Mouse (Mus musculus) hindbrain, embryonic 13.5 days (tissue): ENCODE data around the gene Ccp110. TPM values are rescaled to one million over a fixed set of nuclear protein-coding genes. Genes with fewer than 3 reads are reported as not detected.

Experiments
- ATAC-seq: fragments of 200-750 bp; cut with Nextera tagmentation; 2 replicates; pipeline ENCODE4 v1.8.0; 2017; ENCODE audit warnings: moderate TSS enrichment; ENCODE audit not compliant: low FRiP score
- H3K27ac ChIP-seq: fragments of 300-500 bp; sonication (generic); 2 replicates; pipeline ENCODE4 v1.5.1; 2015; ENCODE audit warnings: inconsistent platforms, mild to moderate bottlenecking, moderate library complexity
- H3K27me3 ChIP-seq: fragments of 300-500 bp; sonication (generic); 2 replicates; pipeline ENCODE4 v1.6.1; 2015; ENCODE audit warnings: mild to moderate bottlenecking, inconsistent platforms
- H3K36me3 ChIP-seq: fragments of 300-500 bp; sonication (generic); 2 replicates; pipeline ENCODE4 v1.6.1; 2015; ENCODE audit warnings: mild to moderate bottlenecking, inconsistent platforms
- H3K4me1 ChIP-seq: fragments of 300-500 bp; sonication (generic); replicated peaks from 2 replicates; pipeline ENCODE4 v1.6.1; 2015; ENCODE audit warnings: inconsistent platforms
- H3K4me2 ChIP-seq: fragments of 300-500 bp; sonication (generic); 2 replicates; pipeline ENCODE4 v1.6.1; 2015; ENCODE audit warnings: inconsistent platforms, mild to moderate bottlenecking, moderate library complexity
- H3K4me3 ChIP-seq: fragments of 300-500 bp; sonication (generic); 2 replicates; pipeline ENCODE4 v1.5.1; 2015; ENCODE audit warnings: mild to moderate bottlenecking, inconsistent platforms
- H3K9ac ChIP-seq: fragments of 300-500 bp; sonication (generic); 2 replicates; pipeline ENCODE4 v1.6.1; 2015; ENCODE audit warnings: mild to moderate bottlenecking, inconsistent platforms
- H3K9me3 ChIP-seq: fragments of 300-500 bp; sonication (generic); 2 replicates; pipeline ENCODE4 v1.6.1; 2016; ENCODE audit warnings: inconsistent platforms
- WGBS: fragments of 180-500 bp; shearing (Covaris S2); methylation state at CpG from one replicate; pipeline ENCODE4 v1.1.7; 2015; 5-methylcytosine and 5-hydroxymethylcytosine counted together
- polyA plus RNA-seq: library from polyadenylated mRNA; unstranded; fragments of >200 nt; fragmentation: Nextera tagmentation; extraction: Ambion mirVana; gene quantifications from 2 replicates; pipeline ENCODE4 v1.2.1, GENCODE M21; 2015

The Ccp110 gene
- polyA plus RNA-seq, 1 experiment from 2014 or later, result 28.1 TPM

GRCm38 (mm10) chr7:118759372-118759771, 47.0 kb downstream of the Ccp110 start:
- H3K27ac ChIP-seq, result no peak overlapping the region
- WGBS, result 64% methylated on average over 5 of the region's 5 CpGs
- H3K36me3 ChIP-seq, result peaks cover 86% of the 10 kb centered on the region

GRCm38 (mm10) chr7:118763939-118764338, 51.6 kb downstream of the Ccp110 start:
- H3K27ac ChIP-seq, result no peak overlapping the region
- H3K9ac ChIP-seq, result no peak overlapping the region
- no peaks in the 10 kb centered on the region for H3K27me3 ChIP-seq
- H3K4me1 ChIP-seq, result peaks cover 4% of the 10 kb centered on the region
- no peak overlapping the region for H3K4me2 ChIP-seq
- no peaks in the 10 kb centered on the region for H3K9me3 ChIP-seq
- peaks cover 70% of the 10 kb centered on the region for H3K36me3 ChIP-seq
- ATAC-seq, result no peak
- no peak overlapping the region for H3K4me3 ChIP-seq
- 88% methylated on average over 11 of the region's 11 CpGs for WGBS

More at GRCm38 (mm10) chr7:118759372-118759771, 47.0 kb downstream of the Ccp110 start:
- H3K4me1 ChIP-seq, result no peaks in the 10 kb centered on the region
- no peak overlapping the region for H3K4me3 ChIP-seq
- H3K9me3 ChIP-seq, result no peaks in the 10 kb centered on the region
- H3K27me3 ChIP-seq, result no peaks in the 10 kb centered on the region
- no peak overlapping the region for H3K9ac ChIP-seq
- no peak for ATAC-seq
- no peak overlapping the region for H3K4me2 ChIP-seq

GRCm38 (mm10) chr7:118764725-118765124, 52.4 kb downstream of the Ccp110 start:
- Histone ChIP-seq H3K4me2 (no peak overlapping the region), H3K4me3 (no peak overlapping the region), H3K27me3 (no peaks in the 10 kb centered on the region), H3K9me3 (no peaks in the 10 kb centered on the region), H3K27ac (no peak overlapping the region), H3K9ac (no peak overlapping the region), H3K36me3 (peaks cover 69% of the 10 kb centered on the region), H3K4me1 (peaks cover 4% of the 10 kb centered on the region)
- no peak for ATAC-seq
- WGBS, result 89% methylated on average over 14 of the region's 14 CpGs

- Histone ChIP-seq H3K9me3 (no peaks in the 10 kb centered on the region), H3K4me2 (no peak overlapping the region), H3K27me3 (no peaks in the 10 kb centered on the region), H3K4me1 (peaks cover 4% of the 10 kb centered on the region), H3K27ac (no peak overlapping the region), H3K4me3 (no peak overlapping the region), H3K9ac (no peak overlapping the region), H3K36me3 (peaks cover 67% of the 10 kb centered on the region)
- ATAC-seq, result no peak
- WGBS, result 70% methylated on average over 8 of the region's 8 CpGs
These were observed 53.3 kb downstream of the Ccp110 start for GRCm38 (mm10) chr7:118765604-118766003.

- Histone ChIP-seq H3K36me3 (peaks cover 63% of the 10 kb centered on the region), H3K27ac (peak overlapping the region; percentile 30; the same call in 1 of the 2 replicates), H3K9ac (no peak overlapping the region), H3K4me3 (no peak overlapping the region), H3K4me2 (0 out of 2 replicates have a peak overlapping the region, but pooled peaks have one; percentile 8), H3K9me3 (no peaks in the 10 kb centered on the region), H3K4me1 (peaks cover 4% of the 10 kb centered on the region), H3K27me3 (no peaks in the 10 kb centered on the region)
- WGBS, result 51% methylated on average over 18 of the region's 18 CpGs
- peak; percentile 63 for ATAC-seq
These were observed 53.9 kb downstream of the Ccp110 start for GRCm38 (mm10) chr7:118766119-118766833.

GRCm38 (mm10) chr7:118766834-118767224, 54.5 kb downstream of the Ccp110 start:
- Histone ChIP-seq H3K27me3 (no peaks in the 10 kb centered on the region), H3K9me3 (no peaks in the 10 kb centered on the region), H3K4me2 (no peak overlapping the region), H3K27ac (no peak overlapping the region), H3K36me3 (peaks cover 58% of the 10 kb centered on the region), H3K4me1 (peaks cover 4% of the 10 kb centered on the region), H3K4me3 (no peak overlapping the region), H3K9ac (0 out of 2 replicates have a peak overlapping the region, but pooled peaks have one; percentile 20)
- 75% methylated on average over 5 of the region's 5 CpGs for WGBS
- peak; percentile 46; the same call in 1 of the 2 replicates for ATAC-seq

GRCm38 (mm10) chr7:118769208-118769607, 56.9 kb downstream of the Ccp110 start:
- peaks cover 55% of the 10 kb centered on the region for H3K36me3 ChIP-seq
- 92% methylated on average over 8 of the region's 8 CpGs for WGBS
- H3K4me1 ChIP-seq, result peaks cover 4% of the 10 kb centered on the region
- no peaks in the 10 kb centered on the region for H3K9me3 ChIP-seq
- H3K9ac ChIP-seq, result no peak overlapping the region
- H3K27ac ChIP-seq, result no peak overlapping the region
- no peaks in the 10 kb centered on the region for H3K27me3 ChIP-seq
- H3K4me3 ChIP-seq, result no peak overlapping the region
- H3K4me2 ChIP-seq, result no peak overlapping the region
- ATAC-seq, result no peak

GRCm38 (mm10) chr7:118769655-118770054, 57.3 kb downstream of the Ccp110 start:
- Histone ChIP-seq H3K4me1 (peaks cover 4% of the 10 kb centered on the region), H3K9me3 (no peaks in the 10 kb centered on the region), H3K4me2 (no peak overlapping the region), H3K27me3 (no peaks in the 10 kb centered on the region), H3K9ac (no peak overlapping the region), H3K27ac (no peak overlapping the region), H3K4me3 (no peak overlapping the region), H3K36me3 (peaks cover 55% of the 10 kb centered on the region)
- WGBS, result 69% methylated on average over 1 of the region's 1 CpGs
- ATAC-seq, result no peak

- H3K4me1 ChIP-seq, result peaks cover 12% of the 10 kb centered on the region
- H3K9ac ChIP-seq, result no peak overlapping the region
- no peak overlapping the region for H3K4me2 ChIP-seq
- H3K27ac ChIP-seq, result no peak overlapping the region
- H3K27me3 ChIP-seq, result no peaks in the 10 kb centered on the region
- no peak for ATAC-seq
- no peak overlapping the region for H3K4me3 ChIP-seq
- peaks cover 77% of the 10 kb centered on the region for H3K36me3 ChIP-seq
- H3K9me3 ChIP-seq, result no peaks in the 10 kb centered on the region
- 92% methylated on average over 12 of the region's 12 CpGs for WGBS
These were observed 60.7 kb downstream of the Ccp110 start for GRCm38 (mm10) chr7:118773027-118773426.

GRCm38 (mm10) chr7:118775991-118776390, 63.6 kb downstream of the Ccp110 start:
- H3K9me3 ChIP-seq, result no peaks in the 10 kb centered on the region
- H3K27ac ChIP-seq, result peak overlapping the region; percentile 18
- no peak overlapping the region for H3K4me3 ChIP-seq
- H3K27me3 ChIP-seq, result no peaks in the 10 kb centered on the region
- H3K4me1 ChIP-seq, result peaks cover 20% of the 10 kb centered on the region
- 85% methylated on average over 7 of the region's 7 CpGs for WGBS
- no peak overlapping the region for H3K4me2 ChIP-seq
- H3K36me3 ChIP-seq, result peaks cover 84% of the 10 kb centered on the region
- peak overlapping the region; percentile 39; the same call in 1 of the 2 replicates for H3K9ac ChIP-seq
- ATAC-seq, result no peak

GRCm38 (mm10) chr7:118776491-118776890, 64.1 kb downstream of the Ccp110 start:
- no peaks in the 10 kb centered on the region for H3K9me3 ChIP-seq
- no peak for ATAC-seq
- peak overlapping the region; percentile 18 for H3K27ac ChIP-seq
- H3K9ac ChIP-seq, result peak overlapping the region; percentile 39; the same call in 1 of the 2 replicates
- no peaks in the 10 kb centered on the region for H3K27me3 ChIP-seq
- no peak overlapping the region for H3K4me3 ChIP-seq
- H3K4me1 ChIP-seq, result peaks cover 20% of the 10 kb centered on the region
- no peak overlapping the region for H3K4me2 ChIP-seq
- WGBS, result 77% methylated on average over 9 of the region's 9 CpGs
- H3K36me3 ChIP-seq, result peaks cover 89% of the 10 kb centered on the region

GRCm38 (mm10) chr7:118777598-118778394, 65.4 kb downstream of the Ccp110 start:
- H3K4me2 ChIP-seq, result no peak overlapping the region
- 0 out of 2 replicates have a peak overlapping the region, but pooled peaks have one; percentile 10 for H3K27ac ChIP-seq
- H3K4me1 ChIP-seq, result peaks cover 20% of the 10 kb centered on the region
- peaks cover 92% of the 10 kb centered on the region for H3K36me3 ChIP-seq
- no peak for ATAC-seq
- 80% methylated on average over 10 of the region's 10 CpGs for WGBS
- no peak overlapping the region for H3K4me3 ChIP-seq
- H3K9me3 ChIP-seq, result no peaks in the 10 kb centered on the region
- no peaks in the 10 kb centered on the region for H3K27me3 ChIP-seq
- no peak overlapping the region for H3K9ac ChIP-seq
